Mouse (Mus musculus) A20 (cell line): ENCODE data around the gene Caprin1.

Source experiments
- DNase-seq: peaks from one replicate; pipeline ENCODE4 v3.0.0-alpha.2; 2011; ENCODE audit warnings: low read depth, low spot score

Caprin1 gene

DNA sequence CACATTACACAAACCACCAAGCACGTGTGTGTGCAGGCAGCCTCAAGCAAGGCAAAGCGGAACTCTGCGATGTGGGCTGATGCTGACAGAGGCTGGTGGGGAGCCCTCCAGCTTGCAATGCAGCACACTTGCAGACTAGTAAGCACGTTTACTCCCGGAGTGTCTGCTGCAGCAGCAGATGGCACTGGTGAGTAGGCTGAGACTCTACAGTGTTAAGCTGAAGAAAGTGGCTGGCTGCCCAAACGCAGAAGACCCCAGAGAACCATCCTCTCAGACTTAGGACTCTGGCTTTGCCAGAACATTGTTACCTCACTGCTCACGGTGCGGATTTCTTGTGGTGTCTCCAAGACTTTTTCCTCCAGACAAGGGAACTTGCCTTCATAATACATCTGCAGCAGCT is 66.5 kb downstream of the Caprin1 start:
- DNase-seq: no peak

DNA sequence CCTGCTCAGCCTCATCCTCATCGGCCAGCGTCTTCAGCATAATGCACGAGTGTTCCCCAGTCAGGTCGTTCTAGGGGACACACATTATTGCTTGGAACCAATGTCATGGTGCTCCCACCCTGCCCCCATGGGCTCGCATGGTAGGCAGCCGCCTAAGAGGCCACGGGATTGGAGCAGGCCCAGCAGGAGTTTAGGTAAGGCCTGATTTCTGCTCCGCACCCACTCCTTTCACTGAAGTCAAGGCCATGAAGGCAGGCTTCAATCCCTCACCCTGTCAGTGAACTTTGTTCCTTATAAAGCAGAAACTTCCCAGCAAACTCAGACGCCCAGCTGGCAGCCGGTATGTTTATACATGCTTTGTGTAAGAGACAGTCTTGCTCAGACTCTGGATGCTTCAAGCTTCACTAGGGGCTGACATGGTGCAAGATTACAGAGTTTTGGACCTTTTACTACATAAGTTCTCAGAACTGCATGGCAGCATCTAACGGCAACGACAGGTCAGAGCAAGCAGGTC is 69.4 kb downstream of the Caprin1 start:
- DNase-seq: no peak

DNA sequence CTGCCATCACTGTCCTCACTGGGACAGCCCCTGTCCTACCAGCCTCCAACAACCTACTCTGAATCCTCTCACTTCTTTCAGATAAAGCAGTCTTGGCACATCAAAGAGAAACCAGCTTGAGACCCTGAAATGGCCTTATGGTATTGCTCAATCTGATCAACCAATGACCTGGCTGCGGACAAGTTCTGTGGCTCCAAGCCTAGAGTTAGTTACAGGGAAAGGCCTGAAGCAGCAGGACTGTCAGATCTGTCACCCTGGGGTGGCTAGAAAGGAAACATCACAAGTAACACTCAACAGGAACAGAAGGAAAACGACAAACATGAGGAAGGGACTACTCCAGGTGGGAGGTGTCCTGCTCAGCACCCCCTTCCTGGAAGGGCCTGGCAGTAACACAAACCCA is 72.9 kb downstream of the Caprin1 start:
- DNase-seq: no peak

DNA sequence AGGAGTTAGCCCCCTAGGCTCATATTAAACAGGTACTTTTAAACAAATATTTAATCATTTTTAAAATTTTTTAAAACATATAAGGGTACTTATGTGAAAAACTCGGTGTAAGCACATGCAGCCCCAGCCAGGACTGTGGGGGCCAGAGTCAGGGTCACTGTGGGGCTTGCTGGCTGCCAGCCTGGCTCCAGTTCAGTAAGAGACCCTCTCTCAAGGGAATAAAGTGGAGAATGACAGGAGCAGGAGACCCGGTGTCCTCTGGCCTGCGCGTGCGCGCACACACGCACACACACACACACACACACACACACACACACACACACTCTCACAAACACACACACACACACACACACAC is 78.2 kb downstream of the Caprin1 start:
- no peak for DNase-seq

DNA sequence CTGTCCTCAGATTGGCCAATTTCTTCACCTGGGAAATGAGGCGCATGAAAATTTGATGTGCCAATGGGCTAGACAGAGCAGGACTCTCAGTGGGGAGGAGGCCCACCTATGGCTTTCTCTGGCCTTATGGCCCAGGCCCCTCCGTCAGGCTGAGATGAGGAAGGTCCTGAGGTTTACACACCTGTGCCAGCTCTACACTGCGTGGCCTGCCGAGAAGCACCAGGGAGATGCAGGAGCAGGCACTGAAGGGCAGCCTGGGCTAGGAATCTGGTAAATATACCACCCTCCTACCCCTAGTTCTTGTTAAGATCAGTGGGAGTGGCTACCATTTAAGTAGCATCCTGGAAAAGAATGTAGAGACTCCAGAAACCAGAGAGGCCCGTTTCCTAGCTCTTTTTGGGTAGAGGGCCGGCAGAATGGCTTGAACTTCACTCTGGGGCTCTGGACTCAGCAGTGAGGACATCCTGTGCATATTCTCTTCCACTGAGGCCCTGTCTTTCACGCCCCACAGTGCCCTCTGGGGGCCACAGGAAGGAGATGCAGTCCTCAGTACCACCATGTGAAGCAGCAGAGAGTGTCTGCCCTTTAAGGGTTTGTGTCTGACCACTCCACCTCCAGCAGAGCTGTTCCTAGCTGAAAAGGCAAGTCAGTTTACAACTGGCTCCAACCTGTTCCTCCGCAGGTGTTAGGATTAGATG is 78.7 kb downstream of the Caprin1 start:
- DNase-seq: peak; percentile 80

DNA sequence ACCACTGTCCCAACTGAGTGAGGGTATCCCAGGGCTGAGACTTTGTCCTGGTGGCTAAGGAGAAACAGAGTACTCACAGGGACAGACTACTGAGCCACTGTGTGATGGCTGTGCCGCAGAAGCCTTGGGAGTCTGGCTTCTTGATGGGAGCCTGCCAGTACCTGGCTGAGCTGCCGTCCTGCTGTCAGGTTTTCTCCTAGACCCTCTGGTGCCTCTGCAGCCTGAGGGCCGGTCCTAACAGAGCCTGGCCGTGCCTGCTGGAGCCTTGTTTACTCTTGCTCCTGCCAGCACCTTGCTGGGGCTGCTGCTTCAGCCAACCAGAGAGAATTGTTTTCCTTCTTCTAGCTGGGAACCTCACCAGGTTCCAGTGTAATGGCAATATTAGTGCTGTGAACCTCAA is 83.0 kb downstream of the Caprin1 start:
- DNase-seq: no peak

DNA sequence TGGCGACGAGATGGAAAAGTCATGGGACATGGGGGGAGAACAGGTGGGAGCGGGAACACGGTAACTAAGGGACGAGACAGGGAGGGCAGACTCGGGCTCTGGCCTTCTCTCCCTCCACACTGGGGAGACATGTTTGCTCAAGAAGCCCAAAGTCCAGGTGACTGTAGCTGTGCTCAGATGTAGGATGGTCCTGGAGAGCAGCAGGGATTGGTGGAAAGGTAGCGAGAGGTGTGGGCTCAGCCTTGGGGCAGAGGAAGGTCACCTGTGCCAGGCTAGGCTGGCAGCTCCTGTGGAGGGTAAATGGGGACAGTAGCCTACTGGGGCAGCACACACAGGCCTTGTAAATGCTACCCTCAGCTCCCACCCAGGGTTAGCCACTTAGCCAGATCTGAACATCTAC is 83.6 kb downstream of the Caprin1 start:
- DNase-seq: no peak
